Mouse (Mus musculus): ENCODE data around the gene Elp5.

Elp5 gene

DNA sequence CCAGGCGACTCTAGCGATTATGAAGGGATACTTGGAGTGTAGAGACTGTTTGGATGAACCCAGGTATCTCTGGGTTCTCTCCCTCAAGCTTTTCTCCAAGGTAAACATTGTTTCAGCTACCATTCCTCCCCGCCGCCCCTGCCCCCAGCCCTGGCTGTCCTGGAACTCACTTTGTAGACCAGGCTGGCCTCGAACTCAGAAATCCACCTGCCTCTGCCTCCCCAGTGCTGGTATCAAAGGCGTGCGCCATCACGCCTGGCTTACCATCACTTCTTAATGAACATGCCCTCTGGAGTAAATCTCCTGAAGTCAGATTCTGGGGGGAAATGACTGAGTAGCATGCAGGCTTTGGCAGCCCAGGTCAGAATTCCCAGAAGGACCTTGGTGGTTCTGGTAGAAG lies at the start of gene Elp5:
Gene Elp5, minus strand, starts transcription at position 293 of the 400 bp plus-strand sequence.
- DNase-seq (ENCODE audit: low read depth, low spot score): no peak
- H3K36me3 ChIP-seq (ENCODE audit: control insufficient read depth, insufficient read depth, low read length, poor library complexity, severe bottlenecking): peaks cover 12% of the 10 kb centered on the region

GRCm38 (mm10) chr11:70031321-70031670 lies 49.0 kb upstream of the Elp5 start:
- Histone ChIP-seq H3K27me3 (ENCODE audit: control insufficient read depth, insufficient read depth, low read length, poor library complexity, severe bottlenecking) (no peaks in the 10 kb centered on the region), H3K36me3 (ENCODE audit: control insufficient read depth, insufficient read depth, low read length, poor library complexity, severe bottlenecking) (no peaks in the 10 kb centered on the region)
- DNase-seq (ENCODE audit: low read depth, low spot score): no peak

More for the DNA sequence above, at the start of gene Elp5:
- no peaks in the 10 kb centered on the region; the same call in 1 of the 2 replicates for H3K27me3 ChIP-seq (ENCODE audit: control insufficient read depth, insufficient read depth, low read length, poor library complexity, severe bottlenecking)

GRCm38 (mm10) chr11:70030651-70031320 lies 48.5 kb upstream of the Elp5 start:
- H3K36me3 ChIP-seq (ENCODE audit: control insufficient read depth, insufficient read depth, low read length, poor library complexity, severe bottlenecking): no peaks in the 10 kb centered on the region

DNA sequence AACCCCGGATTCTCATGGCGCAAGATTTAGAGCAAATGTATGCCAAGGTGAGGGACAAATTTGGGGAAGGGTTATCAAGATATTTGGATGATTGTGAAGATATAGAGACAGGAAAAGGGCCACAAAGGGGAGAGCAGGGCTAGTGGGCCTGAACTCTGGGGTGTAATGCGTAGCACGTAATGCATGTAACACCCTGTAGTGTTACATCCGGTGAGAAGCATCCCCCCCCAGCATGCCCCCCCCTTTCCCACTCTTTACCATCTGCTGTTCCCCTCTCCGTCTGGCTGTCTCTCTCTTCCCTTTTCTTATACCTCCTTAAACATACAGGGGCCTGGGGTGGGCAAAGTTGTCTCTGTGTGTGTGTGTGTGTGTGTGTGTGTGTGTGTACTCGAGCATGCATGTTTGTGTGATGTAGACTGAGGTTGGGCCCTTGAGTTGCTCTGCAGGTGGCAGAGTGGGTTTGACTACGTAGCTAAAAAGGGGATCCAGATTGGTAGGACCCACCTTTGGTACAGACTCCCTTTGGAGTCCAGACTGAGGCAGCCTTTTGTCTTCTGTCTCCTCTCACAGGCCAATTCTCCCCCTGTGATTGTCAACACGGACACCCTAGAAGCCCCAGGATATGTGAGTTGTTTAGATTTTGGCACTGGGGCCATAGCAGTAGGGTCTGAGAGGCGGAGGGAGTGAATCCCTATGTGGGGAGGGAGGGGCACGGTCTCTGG lies 47.7 kb upstream of the Elp5 start:
- peak; percentile 73 for DNase-seq (ENCODE audit: low read depth, low spot score)
- no peaks in the 10 kb centered on the region for H3K36me3 ChIP-seq (ENCODE audit: control insufficient read depth, insufficient read depth, low read length, poor library complexity, severe bottlenecking)
- no peaks in the 10 kb centered on the region for H3K27me3 ChIP-seq (ENCODE audit: control insufficient read depth, insufficient read depth, low read length, poor library complexity, severe bottlenecking)

More at GRCm38 (mm10) chr11:70030651-70031320, 48.5 kb upstream of the Elp5 start:
- H3K27me3 ChIP-seq (ENCODE audit: control insufficient read depth, insufficient read depth, low read length, poor library complexity, severe bottlenecking): no peaks in the 10 kb centered on the region
- no peak for DNase-seq (ENCODE audit: low read depth, low spot score)

- DNase-seq (ENCODE audit: low read depth, low spot score): peak; percentile 91
- H3K27me3 ChIP-seq (ENCODE audit: control insufficient read depth, insufficient read depth, low read length, poor library complexity, severe bottlenecking): no peaks in the 10 kb centered on the region
- no peaks in the 10 kb centered on the region for H3K36me3 ChIP-seq (ENCODE audit: control insufficient read depth, insufficient read depth, low read length, poor library complexity, severe bottlenecking)
Measured at GRCm38 (mm10) chr11:70029130-70029801, 46.9 kb upstream of the Elp5 start.

DNA sequence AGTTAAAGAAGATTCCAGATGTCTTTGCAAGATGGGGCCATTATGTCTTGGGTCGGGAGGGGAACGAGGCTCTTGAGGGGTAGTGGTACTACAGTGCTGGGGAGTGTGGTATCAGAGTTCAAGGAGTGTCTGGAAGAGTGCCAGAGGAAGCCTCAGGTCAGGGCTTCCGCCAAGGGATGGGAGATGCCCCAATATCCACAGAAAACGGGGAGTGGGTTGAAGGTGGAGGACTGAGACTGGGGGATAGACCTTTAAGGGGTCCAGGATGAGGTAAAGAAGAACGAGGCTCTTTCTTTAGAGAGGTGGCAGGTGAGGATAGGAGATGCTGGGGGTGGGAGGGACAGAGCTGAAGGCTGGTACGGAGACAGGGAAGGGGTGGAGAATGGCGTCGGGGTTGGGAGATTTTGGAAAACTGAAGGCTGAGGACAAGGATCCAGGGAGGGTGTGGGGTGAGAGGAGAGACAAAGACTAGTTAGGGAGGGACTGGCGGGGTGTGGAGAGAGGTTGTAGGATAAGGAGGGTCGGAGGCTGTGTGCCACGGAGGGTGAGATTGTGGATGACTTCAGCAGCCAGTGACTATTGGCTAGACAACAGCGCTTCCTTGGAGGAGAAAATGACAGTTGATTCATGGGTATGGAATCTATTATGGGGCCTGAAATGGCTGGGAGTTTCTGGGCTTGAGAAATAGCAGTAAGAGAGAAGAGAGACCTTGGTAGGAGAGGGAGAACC lies 46.2 kb upstream of the Elp5 start:
- Histone ChIP-seq H3K36me3 (ENCODE audit: control insufficient read depth, insufficient read depth, low read length, poor library complexity, severe bottlenecking) (no peaks in the 10 kb centered on the region), H3K27me3 (ENCODE audit: control insufficient read depth, insufficient read depth, low read length, poor library complexity, severe bottlenecking) (no peaks in the 10 kb centered on the region)
- DNase-seq (ENCODE audit: low read depth, low spot score): no peak

- no peaks in the 10 kb centered on the region for H3K27me3 ChIP-seq (ENCODE audit: control insufficient read depth, insufficient read depth, low read length, poor library complexity, severe bottlenecking)
- no peaks in the 10 kb centered on the region for H3K36me3 ChIP-seq (ENCODE audit: control insufficient read depth, insufficient read depth, low read length, poor library complexity, severe bottlenecking)
- no peak for DNase-seq (ENCODE audit: low read depth, low spot score)
Measured at GRCm38 (mm10) chr11:70027397-70027796, 45.1 kb upstream of the Elp5 start.

GRCm38 (mm10) chr11:70026689-70027088 lies 44.4 kb upstream of the Elp5 start:
- DNase-seq (ENCODE audit: low read depth, low spot score): no peak
- H3K27me3 ChIP-seq (ENCODE audit: control insufficient read depth, insufficient read depth, low read length, poor library complexity, severe bottlenecking): no peaks in the 10 kb centered on the region
- H3K36me3 ChIP-seq (ENCODE audit: control insufficient read depth, insufficient read depth, low read length, poor library complexity, severe bottlenecking): no peaks in the 10 kb centered on the region

GRCm38 (mm10) chr11:70024151-70024514 lies 41.8 kb upstream of the Elp5 start:
- H3K27me3 ChIP-seq (ENCODE audit: control insufficient read depth, insufficient read depth, low read length, poor library complexity, severe bottlenecking): no peaks in the 10 kb centered on the region
- no peak for DNase-seq (ENCODE audit: low read depth, low spot score)
- no peaks in the 10 kb centered on the region for H3K36me3 ChIP-seq (ENCODE audit: control insufficient read depth, insufficient read depth, low read length, poor library complexity, severe bottlenecking)

GRCm38 (mm10) chr11:70023481-70024150 lies 41.3 kb upstream of the Elp5 start:
- Histone ChIP-seq H3K36me3 (ENCODE audit: control insufficient read depth, insufficient read depth, low read length, poor library complexity, severe bottlenecking) (no peaks in the 10 kb centered on the region), H3K27me3 (ENCODE audit: control insufficient read depth, insufficient read depth, low read length, poor library complexity, severe bottlenecking) (no peaks in the 10 kb centered on the region)
- no peak for DNase-seq (ENCODE audit: low read depth, low spot score)

DNA sequence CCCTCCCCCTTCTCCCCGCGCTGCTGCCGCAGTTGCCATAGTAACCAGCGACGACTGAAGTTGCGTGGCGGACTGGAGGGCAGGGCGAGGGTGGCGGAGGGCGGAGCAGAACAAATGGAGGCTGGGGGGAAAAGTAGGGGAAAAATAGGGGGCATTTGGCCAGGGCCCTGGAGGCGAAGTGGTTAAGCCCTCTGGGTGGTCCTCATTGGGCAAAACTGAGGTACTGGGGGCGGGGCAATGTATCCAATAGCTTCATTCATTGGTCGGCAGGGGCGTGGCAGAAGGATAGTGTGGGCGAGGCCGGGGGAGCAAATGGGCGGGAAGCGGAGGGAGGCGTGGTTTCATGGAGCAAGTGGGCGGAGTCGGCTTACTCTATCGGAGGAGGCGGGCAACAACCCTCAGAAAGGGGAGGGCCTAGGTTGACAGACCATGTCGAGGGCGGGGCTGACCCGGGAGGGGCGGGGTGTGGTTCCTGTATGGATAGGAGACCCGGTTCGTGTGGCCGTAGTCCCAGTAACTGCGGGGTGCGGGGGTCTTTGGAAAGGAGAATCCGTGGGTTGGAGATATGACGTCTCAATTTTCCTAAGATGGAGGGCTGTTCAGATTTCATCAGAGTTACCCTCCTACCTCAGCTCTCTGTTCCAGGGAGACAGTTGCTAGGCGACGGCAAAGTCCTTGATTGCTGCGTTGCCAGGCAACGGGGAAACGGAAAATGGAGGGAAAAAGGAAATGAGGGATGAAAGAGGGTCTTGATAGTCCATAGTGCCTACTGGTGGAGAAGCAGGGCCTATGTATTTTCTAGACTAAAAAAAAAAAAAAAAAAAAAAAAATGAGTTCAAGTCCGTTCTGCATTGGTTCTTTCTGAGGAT lies 39.2 kb upstream of the Elp5 start:
- Histone ChIP-seq H3K27me3 (ENCODE audit: control insufficient read depth, insufficient read depth, low read length, poor library complexity, severe bottlenecking) (no peaks in the 10 kb centered on the region), H3K36me3 (ENCODE audit: control insufficient read depth, insufficient read depth, low read length, poor library complexity, severe bottlenecking) (no peaks in the 10 kb centered on the region)
- peak; percentile 94 for DNase-seq (ENCODE audit: low read depth, low spot score)

- peak; percentile 85 for DNase-seq (ENCODE audit: low read depth, low spot score)
- H3K27me3 ChIP-seq (ENCODE audit: control insufficient read depth, insufficient read depth, low read length, poor library complexity, severe bottlenecking): no peaks in the 10 kb centered on the region
- no peaks in the 10 kb centered on the region for H3K36me3 ChIP-seq (ENCODE audit: control insufficient read depth, insufficient read depth, low read length, poor library complexity, severe bottlenecking)
Measured at GRCm38 (mm10) chr11:70020731-70021263, 38.5 kb upstream of the Elp5 start.

- DNase-seq (ENCODE audit: low read depth, low spot score): no peak
- Histone ChIP-seq H3K27me3 (ENCODE audit: control insufficient read depth, insufficient read depth, low read length, poor library complexity, severe bottlenecking) (no peaks in the 10 kb centered on the region), H3K36me3 (ENCODE audit: control insufficient read depth, insufficient read depth, low read length, poor library complexity, severe bottlenecking) (no peaks in the 10 kb centered on the region)
Measured at GRCm38 (mm10) chr11:70020022-70020631, 37.8 kb upstream of the Elp5 start.
